Mouse (Mus musculus): Measurements from ENCODE around the gene Psmd8.
"Not testable (repeated sequence)": the region's sequence is repeated elsewhere in the genome, so short reads cannot be mapped to it uniquely, and the experiment has no call there.

Psmd8 gene

DNA sequence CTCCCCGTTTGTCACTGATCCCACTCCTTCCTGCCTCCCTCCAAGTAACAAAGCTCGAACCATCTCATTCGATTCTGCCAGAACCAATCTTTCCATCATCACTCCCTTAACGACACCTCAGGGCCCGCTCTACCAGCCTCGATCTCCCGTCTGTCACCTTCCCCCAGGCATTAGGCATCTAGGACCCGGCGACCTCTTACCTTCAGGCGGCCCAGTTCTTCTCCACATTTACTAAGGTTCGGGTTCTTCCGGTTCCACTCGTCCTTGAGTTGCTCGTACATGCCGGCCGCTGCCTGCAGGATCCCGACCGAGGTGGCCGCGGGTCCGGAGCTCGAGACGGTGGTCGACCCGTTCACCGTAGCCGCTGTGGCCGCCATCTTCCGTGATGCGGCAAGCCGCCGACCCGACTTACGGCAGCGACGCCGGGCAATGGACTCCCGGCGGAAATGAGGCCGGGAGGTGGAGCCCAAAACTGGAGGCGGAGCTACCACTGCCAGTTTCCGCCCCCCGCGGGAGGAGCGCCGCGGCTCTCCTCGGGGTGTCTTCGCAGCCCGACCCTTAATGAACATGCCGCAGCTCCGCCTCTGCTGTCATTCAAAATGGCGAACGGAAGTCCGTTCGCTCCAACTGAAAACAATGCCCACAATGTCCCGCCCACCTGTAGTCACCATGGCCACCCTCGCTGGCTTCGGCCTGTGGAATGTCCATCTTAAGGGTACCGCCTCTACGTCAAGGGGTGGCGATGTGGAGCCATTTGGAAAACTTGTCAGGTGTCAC is at the start of gene Psmd8:
TSS of gene Psmd8 (minus strand) at position 625 of the 777 bp plus-strand sequence.
- in situ Hi-C loops (cut with MboI, MseI), result no loop called here

GRCm38 (mm10) chr7:29228202-29228601 is 47.7 kb upstream of the Psmd8 start:
- in situ Hi-C loops (cut with MboI, MseI), result no loop called here

GRCm38 (mm10) chr7:29225520-29225919 is 45.0 kb upstream of the Psmd8 start:
- in situ Hi-C loops (cut with MboI, MseI), result no loop called here

GRCm38 (mm10) chr7:29224756-29225394 is 44.4 kb upstream of the Psmd8 start:
- in situ Hi-C loops (cut with MboI, MseI), result no loop called here

DNA sequence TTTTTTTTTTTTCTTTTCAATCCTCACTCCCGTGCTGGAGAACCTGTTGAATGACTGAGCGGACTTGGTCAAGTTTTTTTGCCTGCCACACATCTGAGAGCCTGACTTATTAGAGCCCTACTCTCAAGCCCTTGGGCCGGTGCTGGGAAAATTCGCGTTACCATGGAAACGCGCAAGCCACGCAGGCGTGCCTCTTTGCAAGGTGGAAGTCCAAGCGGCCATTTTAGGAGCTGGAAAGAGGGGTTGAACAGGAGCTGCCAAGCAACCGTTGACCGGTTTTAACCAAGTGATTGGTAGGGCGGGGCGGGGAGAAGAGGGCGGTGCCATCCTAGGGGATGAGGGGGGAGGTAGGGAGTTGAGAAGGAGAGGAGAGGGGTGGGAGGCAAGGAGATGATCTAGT is 34.3 kb upstream of the Psmd8 start:
- in situ Hi-C loops (cut with MboI, MseI), result loop anchor here (5.0 kb wide), 1 partner anchor 38 kb away; no protein-coding TSS in a partner anchor

- in situ Hi-C loops (cut with MboI, MseI), result loop anchor here (5.0 kb wide), 1 partner anchor 37 kb away; no protein-coding TSS in a partner anchor
These were observed 33.7 kb upstream of the Psmd8 start for GRCm38 (mm10) chr7:29214236-29214635.

GRCm38 (mm10) chr7:29213675-29214082 is 33.2 kb upstream of the Psmd8 start, which contains the start of gene Catsperg1:
Gene Catsperg1 (minus strand): TSS chr7:29214035.
- in situ Hi-C loops (cut with MboI, MseI), result loop anchor here (5.0 kb wide), 1 partner anchor 36 kb away; no protein-coding TSS in a partner anchor

- in situ Hi-C loops (cut with MboI, MseI), result loop anchor here (5.0 kb wide), 1 partner anchor 36 kb away; no protein-coding TSS in a partner anchor
These were observed 32.5 kb upstream of the Psmd8 start for GRCm38 (mm10) chr7:29212775-29213560.

DNA sequence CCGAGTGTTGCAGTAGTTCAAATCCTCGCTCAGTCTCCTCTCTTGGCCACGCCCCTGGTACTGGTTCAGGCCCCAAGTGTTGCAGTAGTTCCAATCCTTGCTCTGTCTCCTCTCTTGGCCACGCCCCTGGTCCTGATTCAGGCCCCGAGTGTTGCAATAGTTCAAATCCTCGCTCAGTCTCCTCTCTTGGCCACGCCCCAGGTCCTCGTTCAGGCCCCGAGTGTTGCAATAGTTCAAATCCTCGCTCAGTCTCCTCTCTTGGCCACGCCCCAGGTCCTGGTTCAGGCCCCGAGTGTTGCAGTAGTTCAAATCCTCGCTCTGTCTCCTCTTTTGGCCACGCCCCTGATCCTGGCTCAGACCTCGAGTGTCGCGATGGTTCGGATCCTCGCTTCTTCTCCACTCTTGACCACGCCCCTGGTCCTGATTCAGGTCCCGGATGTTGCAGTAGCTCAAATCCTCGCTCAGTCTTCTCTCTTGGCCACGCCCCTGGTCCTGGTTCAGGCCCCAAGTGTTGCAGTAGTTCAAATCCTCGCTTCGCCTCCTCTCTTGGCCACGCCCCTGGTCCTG is 31.8 kb upstream of the Psmd8 start:
- in situ Hi-C loops (cut with MboI, MseI), result loop anchor here (5.0 kb wide), 1 partner anchor 35 kb away; no protein-coding TSS in a partner anchor

- in situ Hi-C loops (cut with MboI, MseI), result loop anchor here (5.0 kb wide), 1 partner anchor 34 kb away; no protein-coding TSS in a partner anchor
These were observed 31.1 kb upstream of the Psmd8 start for GRCm38 (mm10) chr7:29211415-29212198.

- in situ Hi-C loops (cut with MboI, MseI), result loop anchor here (5.0 kb wide), 1 partner anchor 34 kb away; no protein-coding TSS in a partner anchor
These were observed 30.5 kb upstream of the Psmd8 start for GRCm38 (mm10) chr7:29211013-29211412.

DNA sequence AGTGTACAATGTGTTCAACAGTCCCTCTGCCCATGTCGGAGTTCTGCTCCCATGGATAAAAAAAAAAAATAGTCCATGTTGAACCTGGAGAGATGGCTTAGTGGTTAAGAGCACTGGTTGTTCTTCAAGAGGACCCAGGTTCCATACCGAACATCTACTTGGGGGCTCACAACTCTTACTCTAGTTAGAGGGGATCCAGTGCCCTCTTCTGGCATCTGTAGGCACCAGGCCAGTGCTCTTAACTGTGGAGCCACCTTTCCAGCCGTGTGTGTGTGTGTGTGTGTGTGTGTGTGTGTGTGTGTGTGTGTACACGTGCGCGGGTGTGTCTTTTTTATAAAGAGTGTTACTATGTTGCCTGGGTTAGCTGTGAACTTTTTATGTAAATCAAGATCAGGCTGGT is 22.1 kb upstream of the Psmd8 start:
- in situ Hi-C loops (cut with MboI, MseI), result no loop called here

GRCm38 (mm10) chr7:29194230-29194629 is 13.7 kb upstream of the Psmd8 start:
- in situ Hi-C loops (cut with MboI, MseI), result not testable (repeated sequence)

GRCm38 (mm10) chr7:29181323-29181722 is 822 bp upstream of the Psmd8 start:
- in situ Hi-C loops (cut with MboI, MseI), result not testable (repeated sequence)

GRCm38 (mm10) chr7:29180854-29181236 is 344 bp upstream of the Psmd8 start:
- in situ Hi-C loops (cut with MboI, MseI), result no loop called here

GRCm38 (mm10) chr7:29179323-29179722 is 1.2 kb downstream of the Psmd8 start:
- in situ Hi-C loops (cut with MboI, MseI), result loop anchor here (5.0 kb wide), 1 partner anchor 33 kb away; the partner anchor contains the start of gene Catsperg1

- in situ Hi-C loops (cut with MboI, MseI), result loop anchor here (5.0 kb wide), 1 partner anchor 34 kb away; the partner anchor contains the start of gene Catsperg1
These were observed 2.4 kb downstream of the Psmd8 start for GRCm38 (mm10) chr7:29178106-29178505.

DNA sequence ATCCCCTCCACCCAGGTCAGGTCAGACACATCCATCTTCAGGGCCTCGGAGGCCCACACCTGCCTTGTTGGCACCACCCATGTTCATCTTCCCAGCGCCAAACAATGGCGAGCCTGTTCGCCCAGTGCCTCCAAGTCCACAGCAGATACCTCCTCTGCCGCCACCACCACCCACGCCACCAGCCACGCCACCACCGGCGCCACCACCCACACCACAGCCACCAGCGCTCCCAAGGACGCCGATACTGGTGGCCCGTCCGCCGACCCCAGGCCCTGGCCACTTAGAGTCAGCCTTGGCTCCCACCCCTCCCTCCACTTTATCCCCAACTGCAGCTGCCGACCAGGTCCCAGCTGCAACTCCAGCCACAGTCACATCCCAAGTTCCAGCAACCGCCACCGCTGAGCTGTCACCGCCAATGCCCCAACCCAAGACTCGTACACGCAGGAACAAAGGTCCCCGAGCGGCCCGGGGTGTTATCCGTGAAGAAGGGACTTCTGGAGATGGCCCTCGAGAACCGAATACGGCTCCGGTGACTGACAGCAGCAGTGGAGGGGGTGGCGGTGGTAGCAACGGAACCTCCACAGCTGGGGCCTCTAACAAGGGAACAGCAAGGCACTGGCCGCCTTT is 8.0 kb downstream of the Psmd8 start:
- in situ Hi-C loops (cut with MboI, MseI), result no loop called here

DNA sequence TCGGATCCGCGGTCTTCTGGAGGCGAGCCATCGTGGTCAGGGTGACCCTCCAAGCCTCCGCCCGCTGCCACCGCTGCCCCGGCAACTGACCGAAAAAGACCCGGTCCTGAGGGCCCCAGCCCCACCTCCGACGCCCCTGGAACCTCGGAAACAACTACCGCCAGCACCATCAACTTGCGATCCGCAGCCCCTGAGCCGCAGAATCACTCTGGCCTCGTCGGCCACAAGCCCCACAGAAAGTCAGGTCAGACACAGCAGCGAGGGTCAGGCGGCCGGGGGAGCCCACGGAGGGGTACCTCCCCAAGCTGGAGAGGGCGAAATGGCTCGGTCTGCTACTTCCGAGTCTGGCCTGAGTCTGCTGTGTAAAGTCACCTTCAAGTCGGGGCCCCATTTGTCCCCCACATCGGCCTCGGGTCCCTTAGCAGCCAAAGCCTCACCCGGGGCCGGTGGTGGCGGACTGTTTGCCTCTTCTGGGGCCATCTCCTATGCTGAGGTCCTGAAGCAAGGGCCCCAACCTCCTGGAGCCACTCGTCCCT is 8.9 kb downstream of the Psmd8 start:
- in situ Hi-C loops (cut with MboI, MseI), result no loop called here
